8 mouse cellular contexts compared by ENCODE assay signal in the genomic region with DNA sequence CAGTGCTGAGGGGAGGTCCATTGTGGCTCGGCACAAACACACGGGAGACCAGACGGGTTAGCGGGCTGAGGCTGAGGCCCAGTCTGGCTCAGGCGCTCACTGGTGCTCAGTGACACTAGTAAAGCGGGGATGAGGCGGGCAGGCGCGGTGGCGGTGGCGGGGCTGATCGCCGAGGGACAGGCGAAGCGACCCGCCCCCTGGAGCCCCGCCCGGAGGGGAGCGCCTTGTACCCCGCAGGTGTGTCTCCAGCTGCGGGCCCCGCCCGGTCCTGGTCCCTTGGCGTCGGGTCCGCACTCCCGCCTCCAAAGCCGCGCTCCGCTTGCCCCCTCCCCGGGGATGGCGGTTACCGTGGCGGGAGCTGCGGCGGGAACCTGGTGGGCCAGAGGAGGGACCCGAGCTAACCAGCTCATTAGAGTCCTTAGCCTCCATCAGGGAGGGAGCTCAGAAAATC. TPM values are rescaled to one million over a fixed set of nuclear protein-coding genes. Genes with fewer than 3 reads are reported as not detected.
DNase-seq lines count a peak whose midpoint lies in the region; ATAC-seq and TF ChIP-seq lines count a peak whose summit lies in the region.

No protein-coding gene starts in this region.

- peak overlapping the region; percentile 84 for H3K27ac ChIP-seq in embryonic facial prominence, embryonic 15.5 days (replicated peaks)
- H3K27ac ChIP-seq in hindbrain, embryonic 15.5 days (replicated peaks): peak overlapping the region; percentile 64
- H3K27ac ChIP-seq in limb, embryonic 15.5 days: peak overlapping the region; percentile 82
- peak overlapping the region; percentile 59 for H3K27ac ChIP-seq in midbrain, embryonic 15.5 days
- H3K27ac ChIP-seq in stomach, postnatal 0 days (replicated peaks): peak overlapping the region; percentile 74

- H3K9ac ChIP-seq in embryonic facial prominence, embryonic 15.5 days: peak overlapping the region; percentile 77
- peak overlapping the region; percentile 76 for H3K9ac ChIP-seq in hindbrain, embryonic 15.5 days
- H3K9ac ChIP-seq in limb, embryonic 15.5 days: peak overlapping the region; percentile 74
- peak overlapping the region; percentile 57 for H3K9ac ChIP-seq in midbrain, embryonic 15.5 days
- H3K9ac ChIP-seq in stomach, postnatal 0 days (ENCODE audit: low read length): peak overlapping the region; percentile 83

- peak overlapping the region; percentile 93 for H3K4me2 ChIP-seq in embryonic facial prominence, embryonic 15.5 days (replicated peaks)
- peak overlapping the region; percentile 97 for H3K4me2 ChIP-seq in hindbrain, embryonic 15.5 days
- H3K4me2 ChIP-seq in limb, embryonic 15.5 days: peak overlapping the region; percentile 92
- peak overlapping the region; percentile 93 for H3K4me2 ChIP-seq in midbrain, embryonic 15.5 days
- H3K4me2 ChIP-seq in stomach, postnatal 0 days (replicated peaks; ENCODE audit: low read depth): peak overlapping the region; percentile 97

- ATAC-seq in embryonic facial prominence, embryonic 15.5 days (ENCODE audit: insufficient number of reproducible peaks, low FRiP score, low TSS enrichment, low read depth): peak; percentile 86
- no peak for ATAC-seq in hindbrain, embryonic 15.5 days (ENCODE audit: low FRiP score, low read depth)
- peak; percentile 61 for ATAC-seq in limb, embryonic 15.5 days (ENCODE audit: insufficient number of reproducible peaks, low FRiP score, low TSS enrichment, low read depth)
- ATAC-seq in midbrain, embryonic 15.5 days (replicated peaks): peak; percentile 91
- peak; percentile 68 for ATAC-seq in stomach, postnatal 0 days (ENCODE audit: low FRiP score, low TSS enrichment)

- peaks cover 6% of the 10 kb centered on the region; the same call in 1 of the 2 replicates for H3K36me3 ChIP-seq in embryonic facial prominence, embryonic 15.5 days
- H3K36me3 ChIP-seq in hindbrain, embryonic 15.5 days: peaks cover 8% of the 10 kb centered on the region
- H3K36me3 ChIP-seq in limb, embryonic 15.5 days: peaks cover 7% of the 10 kb centered on the region; the same call in 1 of the 2 replicates
- H3K36me3 ChIP-seq in midbrain, embryonic 15.5 days (replicated peaks): no peaks in the 10 kb centered on the region
- H3K36me3 ChIP-seq in stomach, postnatal 0 days (ENCODE audit: control insufficient read depth, insufficient read depth, low read length): 0 out of 2 replicates have a peak, but pooled peaks cover 3% of the 10 kb centered on the region

- peaks cover 11% of the 10 kb centered on the region; the same call in 1 of the 2 replicates for H3K4me1 ChIP-seq in embryonic facial prominence, embryonic 15.5 days
- peaks cover 16% of the 10 kb centered on the region for H3K4me1 ChIP-seq in hindbrain, embryonic 15.5 days (replicated peaks)
- peaks cover 9% of the 10 kb centered on the region for H3K4me1 ChIP-seq in limb, embryonic 15.5 days
- H3K4me1 ChIP-seq in midbrain, embryonic 15.5 days: peaks cover 13% of the 10 kb centered on the region
- H3K4me1 ChIP-seq in stomach, postnatal 0 days (replicated peaks; ENCODE audit: control insufficient read depth, insufficient read depth): no peaks in the 10 kb centered on the region

- no peaks in the 10 kb centered on the region for H3K9me3 ChIP-seq in embryonic facial prominence, embryonic 15.5 days (replicated peaks)
- no peaks in the 10 kb centered on the region for H3K9me3 ChIP-seq in hindbrain, embryonic 15.5 days
- no peaks in the 10 kb centered on the region for H3K9me3 ChIP-seq in limb, embryonic 15.5 days
- no peaks in the 10 kb centered on the region for H3K9me3 ChIP-seq in midbrain, embryonic 15.5 days
- H3K9me3 ChIP-seq in stomach, postnatal 0 days (ENCODE audit: control insufficient read depth, low read length): no peaks in the 10 kb centered on the region

- DNase-seq in cerebellum, adult 11 months: peak; percentile 33
- no peak for DNase-seq in cerebellum, adult 9-10 months
- DNase-seq in Muller cell, postnatal 12 days (ENCODE audit: inconsistent ontology term): peak; percentile 69
- DNase-seq in stomach, postnatal 0 days (ENCODE audit: low spot score): peak; percentile 63

- 0% methylated on average over 34 of the region's 37 CpGs for WGBS in embryonic facial prominence, embryonic 15.5 days
- WGBS in hindbrain, embryonic 15.5 days: 1% methylated on average over 26 of the region's 37 CpGs
- under 1% methylated on average over 34 of the region's 37 CpGs for WGBS in limb, embryonic 15.5 days
- WGBS in midbrain, embryonic 15.5 days: 0% methylated on average over 37 of the region's 37 CpGs
- under 1% methylated on average over 28 of the region's 37 CpGs for WGBS in stomach, postnatal 0 days

- TF ChIP-seq CTCF in stomach, postnatal 0 days (IDR thresholded peaks at IDR 0.05; ENCODE audit: low read depth): no peak

- H3K4me3 ChIP-seq in embryonic facial prominence, embryonic 15.5 days (replicated peaks): peak overlapping the region; percentile 97
- H3K4me3 ChIP-seq in hindbrain, embryonic 15.5 days: peak overlapping the region; percentile 78
- H3K4me3 ChIP-seq in limb, embryonic 15.5 days: peak overlapping the region; percentile 95
- peak overlapping the region; percentile 94 for H3K4me3 ChIP-seq in midbrain, embryonic 15.5 days
- H3K4me3 ChIP-seq in stomach, postnatal 0 days (ENCODE audit: low read depth, low read length): peak overlapping the region; percentile 81

- no peaks in the 10 kb centered on the region for H3K27me3 ChIP-seq in embryonic facial prominence, embryonic 15.5 days
- H3K27me3 ChIP-seq in hindbrain, embryonic 15.5 days: no peaks in the 10 kb centered on the region
- H3K27me3 ChIP-seq in limb, embryonic 15.5 days: no peaks in the 10 kb centered on the region
- H3K27me3 ChIP-seq in midbrain, embryonic 15.5 days (replicated peaks): no peaks in the 10 kb centered on the region
- H3K27me3 ChIP-seq in stomach, postnatal 0 days (ENCODE audit: control insufficient read depth, insufficient read depth, low read length): no peaks in the 10 kb centered on the region

- no peak for TF ChIP-seq EP300 in stomach, postnatal 0 days (optimal IDR thresholded peaks at IDR 0.05)

RNA-seq across cellular contexts. Expression of gene Plk4, which starts 0.6 kb away (rescaled TPM):
- polyA plus RNA-seq in embryonic facial prominence, embryonic 15.5 days (2015; fragmentation: Nextera tagmentation; extraction: Ambion mirVana): 46.8 and 52.8 TPM in 2 replicates
- 17.4 and 18.3 TPM in 2 replicates for polyA plus RNA-seq in hindbrain, embryonic 15.5 days (2015; fragmentation: Nextera tagmentation; extraction: Ambion mirVana)
- 45.4 and 47.4 TPM in 2 replicates for polyA plus RNA-seq in limb, embryonic 15.5 days (2015; fragmentation: Nextera tagmentation; extraction: Ambion mirVana)
- polyA plus RNA-seq in midbrain, embryonic 15.5 days (2015; fragmentation: Nextera tagmentation; extraction: Ambion mirVana): 14.0 and 14.7 TPM in 2 replicates
- 9.2 and 13.0 TPM in 2 replicates for polyA plus RNA-seq in stomach, postnatal 0 days (2015; fragmentation: Nextera tagmentation; extraction: Ambion mirVana)

RNA-seq across cellular contexts. Expression of gene Mfsd8, which starts 46.3 kb away (rescaled TPM):
- polyA plus RNA-seq in embryonic facial prominence, embryonic 15.5 days (2015; fragmentation: Nextera tagmentation; extraction: Ambion mirVana): 10.0 and 10.2 TPM in 2 replicates
- 10.5 and 11.0 TPM in 2 replicates for polyA plus RNA-seq in hindbrain, embryonic 15.5 days (2015; fragmentation: Nextera tagmentation; extraction: Ambion mirVana)
- 8.0 and 8.7 TPM in 2 replicates for polyA plus RNA-seq in limb, embryonic 15.5 days (2015; fragmentation: Nextera tagmentation; extraction: Ambion mirVana)
- polyA plus RNA-seq in midbrain, embryonic 15.5 days (2015; fragmentation: Nextera tagmentation; extraction: Ambion mirVana): 11.6 TPM in 2 replicates
- 5.9 and 6.1 TPM in 2 replicates for polyA plus RNA-seq in stomach, postnatal 0 days (2015; fragmentation: Nextera tagmentation; extraction: Ambion mirVana)

RNA-seq across cellular contexts. Expression of gene Abhd18, which starts 46.4 kb away (rescaled TPM):
- polyA plus RNA-seq in embryonic facial prominence, embryonic 15.5 days (2015; fragmentation: Nextera tagmentation; extraction: Ambion mirVana): 9.1 and 10.3 TPM in 2 replicates
- 11.4 and 16.7 TPM in 2 replicates for polyA plus RNA-seq in hindbrain, embryonic 15.5 days (2015; fragmentation: Nextera tagmentation; extraction: Ambion mirVana)
- polyA plus RNA-seq in limb, embryonic 15.5 days (2015; fragmentation: Nextera tagmentation; extraction: Ambion mirVana): 8.8 and 9.3 TPM in 2 replicates
- 14.3 and 14.5 TPM in 2 replicates for polyA plus RNA-seq in midbrain, embryonic 15.5 days (2015; fragmentation: Nextera tagmentation; extraction: Ambion mirVana)
- polyA plus RNA-seq in stomach, postnatal 0 days (2015; fragmentation: Nextera tagmentation; extraction: Ambion mirVana): 5.1 and 5.7 TPM in 2 replicates

RNA-seq across cellular contexts. Expression of gene Hspa4l, which starts 56.1 kb away (rescaled TPM):
- 20.8 and 26.9 TPM in 2 replicates for polyA plus RNA-seq in embryonic facial prominence, embryonic 15.5 days (2015; fragmentation: Nextera tagmentation; extraction: Ambion mirVana)
- polyA plus RNA-seq in hindbrain, embryonic 15.5 days (2015; fragmentation: Nextera tagmentation; extraction: Ambion mirVana): 50.1 and 56.5 TPM in 2 replicates
- polyA plus RNA-seq in limb, embryonic 15.5 days (2015; fragmentation: Nextera tagmentation; extraction: Ambion mirVana): 5.3 and 7.0 TPM in 2 replicates
- polyA plus RNA-seq in midbrain, embryonic 15.5 days (2015; fragmentation: Nextera tagmentation; extraction: Ambion mirVana): 49.6 and 53.7 TPM in 2 replicates
- 7.2 and 8.9 TPM in 2 replicates for polyA plus RNA-seq in stomach, postnatal 0 days (2015; fragmentation: Nextera tagmentation; extraction: Ambion mirVana)
